Mouse (Mus musculus): ENCODE measurements around the gene Olfr1040. TPM values are rescaled to one million over a fixed set of nuclear protein-coding genes. Genes with fewer than 3 reads are reported as not detected.
"Not testable (repeated sequence)": the region's sequence is repeated elsewhere in the genome, so short reads cannot be mapped to it uniquely, and the experiment has no call there.

Gene Olfr1040
- polyA plus RNA-seq (2012; rRNA removed), result not detected in 2 replicates

DNA sequence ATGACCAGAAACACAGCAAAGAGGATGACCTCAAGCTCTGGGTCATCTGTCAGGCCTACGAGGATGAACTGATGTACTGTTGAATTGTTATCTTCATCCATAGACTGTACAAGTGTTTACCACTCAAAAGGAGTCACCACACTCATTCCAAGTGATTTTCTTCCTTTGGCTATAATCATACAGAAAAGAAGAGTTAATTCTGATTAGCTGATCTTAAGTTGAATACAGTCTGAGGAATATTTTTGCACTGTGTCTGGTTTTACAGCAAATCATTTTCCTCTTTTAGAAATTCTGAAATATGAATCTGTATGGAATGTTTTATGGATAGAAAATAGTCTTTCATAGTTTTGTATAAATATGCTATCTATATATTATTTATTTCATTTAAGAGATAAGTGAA lies at the start of gene Olfr1040:
Gene Olfr1040 (minus strand): TSS at position 101 of the 400 bp plus-strand sequence.
- no peak for TF ChIP-seq CTCF (IDR thresholded peaks at IDR 0.05; ENCODE audit: borderline replicate concordance, control insufficient read depth, extremely low read depth, insufficient read depth, low read length, poor library complexity)
- TF ChIP-seq POLR2A (IDR thresholded peaks at IDR 0.05; ENCODE audit: control insufficient read depth, extremely low read depth, insufficient read depth, low read length, poor library complexity), result no peak
- 84% methylated on average over 1 of the region's 1 CpGs for WGBS
- no peaks in the 10 kb centered on the region for H3K27me3 ChIP-seq (ENCODE audit: control insufficient read depth, insufficient read depth, low read length)
- H3K4me3 ChIP-seq (ENCODE audit: control insufficient read depth, insufficient read depth, low read length), result no peak within 1 kb of the TSS
- DNase-seq, result no peak
- H3K4me1 ChIP-seq (replicated peaks; ENCODE audit: control insufficient read depth, insufficient read depth, low read length), result no peaks in the 10 kb centered on the region
- H3K27ac ChIP-seq (ENCODE audit: control insufficient read depth, insufficient read depth, low read length), result no peak within 1 kb of the TSS
- H3K36me3 ChIP-seq (ENCODE audit: control insufficient read depth, insufficient read depth, low read length), result no peaks in the 10 kb centered on the region

DNA sequence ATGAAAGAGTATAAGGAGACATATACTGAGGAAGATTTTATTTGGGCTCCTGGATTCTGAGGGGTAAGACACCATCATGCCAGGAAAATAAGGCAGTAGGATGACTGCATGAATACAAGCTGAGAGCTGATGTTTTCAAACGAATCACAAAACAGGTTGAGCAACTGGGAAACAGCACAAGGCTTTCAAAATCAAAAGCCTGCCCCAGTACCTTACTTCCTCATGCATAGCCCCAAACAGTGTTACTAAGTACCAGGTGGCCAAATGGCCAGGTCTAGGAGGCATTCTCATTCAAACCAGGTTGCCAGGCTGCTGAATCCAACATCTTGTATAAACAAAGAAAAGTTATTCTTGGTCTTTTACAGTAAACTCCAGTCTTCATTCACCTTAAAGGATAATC lies 49.3 kb upstream of the Olfr1040 start:
- no peaks in the 10 kb centered on the region for H3K36me3 ChIP-seq (ENCODE audit: control insufficient read depth, insufficient read depth, low read length)
- TF ChIP-seq POLR2A (IDR thresholded peaks at IDR 0.05; ENCODE audit: control insufficient read depth, extremely low read depth, insufficient read depth, low read length, poor library complexity), result no peak
- no peak for TF ChIP-seq CTCF (IDR thresholded peaks at IDR 0.05; ENCODE audit: borderline replicate concordance, control insufficient read depth, extremely low read depth, insufficient read depth, low read length, poor library complexity)
- DNase-seq, result no peak
- WGBS, result 59% methylated on average over 1 of the region's 1 CpGs
- H3K4me3 ChIP-seq (ENCODE audit: control insufficient read depth, insufficient read depth, low read length), result no peak overlapping the region
- H3K27me3 ChIP-seq (ENCODE audit: control insufficient read depth, insufficient read depth, low read length), result no peaks in the 10 kb centered on the region
- H3K27ac ChIP-seq (ENCODE audit: control insufficient read depth, insufficient read depth, low read length), result no peak overlapping the region
- H3K4me1 ChIP-seq (replicated peaks; ENCODE audit: control insufficient read depth, insufficient read depth, low read length), result no peaks in the 10 kb centered on the region

- Histone ChIP-seq H3K27ac (ENCODE audit: control insufficient read depth, insufficient read depth, low read length) (no peak within 1 kb of the TSS), H3K4me1 (replicated peaks; ENCODE audit: control insufficient read depth, insufficient read depth, low read length) (no peaks in the 10 kb centered on the region), H3K36me3 (ENCODE audit: control insufficient read depth, insufficient read depth, low read length) (no peaks in the 10 kb centered on the region), H3K27me3 (ENCODE audit: control insufficient read depth, insufficient read depth, low read length) (no peaks in the 10 kb centered on the region), H3K4me3 (ENCODE audit: control insufficient read depth, insufficient read depth, low read length) (no peak within 1 kb of the TSS)
- DNase-seq, result no peak
- no peak for TF ChIP-seq CTCF (IDR thresholded peaks at IDR 0.05; ENCODE audit: borderline replicate concordance, control insufficient read depth, extremely low read depth, insufficient read depth, low read length, poor library complexity)
- no peak for TF ChIP-seq POLR2A (IDR thresholded peaks at IDR 0.05; ENCODE audit: control insufficient read depth, extremely low read depth, insufficient read depth, low read length, poor library complexity)
Observed at GRCm38 (mm10) chr2:86185583-86185982, 39.1 kb upstream of the Olfr1040 start, which contains the start of gene Olfr52. Olfr52 (minus strand) TSS chr2:86185683.

GRCm38 (mm10) chr2:86179950-86180349 lies 33.4 kb upstream of the Olfr1040 start:
- no peaks in the 10 kb centered on the region for H3K4me1 ChIP-seq (replicated peaks; ENCODE audit: control insufficient read depth, insufficient read depth, low read length)
- no peak for TF ChIP-seq POLR2A (IDR thresholded peaks at IDR 0.05; ENCODE audit: control insufficient read depth, extremely low read depth, insufficient read depth, low read length, poor library complexity)
- TF ChIP-seq CTCF (IDR thresholded peaks at IDR 0.05; ENCODE audit: borderline replicate concordance, control insufficient read depth, extremely low read depth, insufficient read depth, low read length, poor library complexity), result no peak
- WGBS, result 84% methylated on average over 3 of the region's 3 CpGs

GRCm38 (mm10) chr2:86177720-86178119 lies 31.2 kb upstream of the Olfr1040 start, which contains the start of gene Olfr1044:
Olfr1044 (minus strand) TSS chr2:86177820.
- Histone ChIP-seq H3K27me3 (ENCODE audit: control insufficient read depth, insufficient read depth, low read length) (no peaks in the 10 kb centered on the region), H3K4me1 (replicated peaks; ENCODE audit: control insufficient read depth, insufficient read depth, low read length) (no peaks in the 10 kb centered on the region), H3K27ac (ENCODE audit: control insufficient read depth, insufficient read depth, low read length) (no peak within 1 kb of the TSS), H3K36me3 (ENCODE audit: control insufficient read depth, insufficient read depth, low read length) (no peaks in the 10 kb centered on the region), H3K4me3 (ENCODE audit: control insufficient read depth, insufficient read depth, low read length) (no peak within 1 kb of the TSS)
- TF ChIP-seq POLR2A (IDR thresholded peaks at IDR 0.05; ENCODE audit: control insufficient read depth, extremely low read depth, insufficient read depth, low read length, poor library complexity) (no peak), CTCF (IDR thresholded peaks at IDR 0.05; ENCODE audit: borderline replicate concordance, control insufficient read depth, extremely low read depth, insufficient read depth, low read length, poor library complexity) (no peak)
- no peak for DNase-seq

More at GRCm38 (mm10) chr2:86179950-86180349, 33.4 kb upstream of the Olfr1040 start:
- Histone ChIP-seq H3K27ac (ENCODE audit: control insufficient read depth, insufficient read depth, low read length) (no peak overlapping the region), H3K4me3 (ENCODE audit: control insufficient read depth, insufficient read depth, low read length) (no peak overlapping the region), H3K36me3 (ENCODE audit: control insufficient read depth, insufficient read depth, low read length) (no peaks in the 10 kb centered on the region), H3K27me3 (ENCODE audit: control insufficient read depth, insufficient read depth, low read length) (no peaks in the 10 kb centered on the region)
- no peak for DNase-seq

GRCm38 (mm10) chr2:86175422-86175821 lies 28.9 kb upstream of the Olfr1040 start:
- DNase-seq; H3K27me3 ChIP-seq (ENCODE audit: control insufficient read depth, insufficient read depth, low read length); H3K36me3 ChIP-seq (ENCODE audit: control insufficient read depth, insufficient read depth, low read length); H3K27ac ChIP-seq (ENCODE audit: control insufficient read depth, insufficient read depth, low read length); H3K4me1 ChIP-seq (replicated peaks; ENCODE audit: control insufficient read depth, insufficient read depth, low read length); H3K4me3 ChIP-seq (ENCODE audit: control insufficient read depth, insufficient read depth, low read length): not testable (repeated sequence)
- 29% methylated on average over 7 of the region's 7 CpGs for WGBS

GRCm38 (mm10) chr2:86167422-86167821 lies 20.9 kb upstream of the Olfr1040 start, which contains the start of gene Olfr1043:
Olfr1043 (minus strand) TSS chr2:86167522.
- Histone ChIP-seq H3K4me3 (ENCODE audit: control insufficient read depth, insufficient read depth, low read length) (no peak within 1 kb of the TSS), H3K4me1 (replicated peaks; ENCODE audit: control insufficient read depth, insufficient read depth, low read length) (no peaks in the 10 kb centered on the region), H3K27me3 (ENCODE audit: control insufficient read depth, insufficient read depth, low read length) (no peaks in the 10 kb centered on the region), H3K27ac (ENCODE audit: control insufficient read depth, insufficient read depth, low read length) (no peak within 1 kb of the TSS), H3K36me3 (ENCODE audit: control insufficient read depth, insufficient read depth, low read length) (no peaks in the 10 kb centered on the region)
- 91% methylated on average over 2 of the region's 2 CpGs for WGBS
- DNase-seq, result no peak
- TF ChIP-seq POLR2A (IDR thresholded peaks at IDR 0.05; ENCODE audit: control insufficient read depth, extremely low read depth, insufficient read depth, low read length, poor library complexity) (no peak), CTCF (IDR thresholded peaks at IDR 0.05; ENCODE audit: borderline replicate concordance, control insufficient read depth, extremely low read depth, insufficient read depth, low read length, poor library complexity) (no peak)

Measured in thymus, adult 2 months (tissue).